Mouse (Mus musculus): Measurements from ENCODE around the gene Tnfrsf9. TPM values are rescaled to one million over a fixed set of nuclear protein-coding genes. Genes with fewer than 3 reads are reported as not detected.

The Tnfrsf9 gene
- total and polyA plus RNA-seq, 3 experiments, result 0.14 TPM; not detected in 2

- H3K79me2 ChIP-seq (ENCODE audit: control insufficient read depth, insufficient read depth, low read length, poor library complexity), result no peaks in the 10 kb centered on the region
- H3K27me3 ChIP-seq (ENCODE audit: control insufficient read depth in 1 of 2, insufficient read depth in 2 of 2, low read length in 2 of 2), result no peaks in the 10 kb centered on the region
- no peak overlapping the region for H3K27ac ChIP-seq (ENCODE audit: control insufficient read depth, low read depth, low read length)
- H3K9me3 ChIP-seq (replicated peaks; ENCODE audit: insufficient read depth, low read length), result no peaks in the 10 kb centered on the region
- DNase-seq (ENCODE audit: low read depth, low spot score), result peak; percentile 86
- H3K36me3 ChIP-seq (ENCODE audit: control insufficient read depth in 1 of 2, insufficient read depth in 2 of 2, low read length in 2 of 2), result peaks cover 0 to 6% of the 10 kb centered on the region in 2 experiments; a peak in 2 of 4 replicates
- TF ChIP-seq MAZ (IDR thresholded peaks at IDR 0.05; ENCODE audit: low read depth, low read length) (peak; percentile 78; the same call in 1 of the 2 replicates), POLR2A (IDR thresholded peaks at IDR 0.05; ENCODE audit: control insufficient read depth in 1 of 2, insufficient read depth in 1 of 2, low read depth in 1 of 2, low read length in 2 of 2, poor library complexity in 1 of 2) (peak in 1 of 2 experiments; percentile 35; a peak in 1 of 4 replicates), BHLHE40 (IDR thresholded peaks at IDR 0.05; ENCODE audit: borderline replicate concordance, low read depth, low read length) (0 out of 2 replicates have a peak, but pooled peaks have one; percentile 16), CTCF (IDR thresholded peaks at IDR 0.05 in 2 of 3, conservative IDR thresholded peaks at IDR 0.05 in 1 of 3; ENCODE audit: control insufficient read depth in 1 of 3, insufficient read depth in 1 of 3, low read depth in 2 of 3, low read length in 3 of 3, poor library complexity in 1 of 3, severe bottlenecking in 1 of 3) (peak; percentile 78 to 97 (median 90)), E2F4 (IDR thresholded peaks at IDR 0.05; ENCODE audit: borderline replicate concordance, low read depth, low read length) (no peak), RAD21 (IDR thresholded peaks at IDR 0.05; ENCODE audit: low read depth, low read length) (peak; percentile 41), ZNF384 (IDR thresholded peaks at IDR 0.05; ENCODE audit: low read depth, low read length) (no peak), SMC3 (IDR thresholded peaks at IDR 0.05; ENCODE audit: low read depth, low read length) (peak; percentile 56), ZC3H11A (IDR thresholded peaks at IDR 0.05; ENCODE audit: low read depth, low read length) (0 out of 2 replicates have a peak, but pooled peaks have one; percentile 3)
- H3K4me3 ChIP-seq (ENCODE audit: control insufficient read depth in 1 of 2, insufficient read depth in 1 of 2, low read depth in 2 of 2, low read length in 2 of 2), result no peak overlapping the region
- H3K9ac ChIP-seq (ENCODE audit: control insufficient read depth, low read depth, low read length, poor library complexity, severe bottlenecking), result no peak overlapping the region
- H3K4me1 ChIP-seq (ENCODE audit: control insufficient read depth in 1 of 2, insufficient read depth in 2 of 2, low read length in 2 of 2), result no peaks in the 10 kb centered on the region
These were observed 12.7 kb upstream of the Tnfrsf9 start for GRCm38 (mm10) chr4:150901651-150902050.

GRCm38 (mm10) chr4:150902062-150902461, 12.3 kb upstream of the Tnfrsf9 start:
- H3K9ac ChIP-seq (ENCODE audit: control insufficient read depth, low read depth, low read length, poor library complexity, severe bottlenecking), result no peak overlapping the region
- no peak overlapping the region for H3K27ac ChIP-seq (ENCODE audit: control insufficient read depth, low read depth, low read length)
- DNase-seq (ENCODE audit: low read depth, low spot score), result no peak
- no peak for TF ChIP-seq TCF12 (IDR thresholded peaks at IDR 0.05; ENCODE audit: low read depth, low read length)
- no peak for TF ChIP-seq USF2 (IDR thresholded peaks at IDR 0.05; ENCODE audit: borderline replicate concordance in 1 of 2, insufficient read depth in 1 of 2, low read depth in 1 of 2, low read length in 2 of 2)
- no peak for TF ChIP-seq MYB (IDR thresholded peaks at IDR 0.05; ENCODE audit: low read depth, low read length)
- no peak for TF ChIP-seq MAX (IDR thresholded peaks at IDR 0.05; ENCODE audit: low read length)
- TF ChIP-seq POLR2AphosphoS5 (IDR thresholded peaks at IDR 0.05; ENCODE audit: borderline replicate concordance, low read depth, low read length), result no peak
- TF ChIP-seq BHLHE40 (IDR thresholded peaks at IDR 0.05; ENCODE audit: borderline replicate concordance, low read depth, low read length), result no peak
- no peak for TF ChIP-seq CHD2 (IDR thresholded peaks at IDR 0.05; ENCODE audit: low read length)
- TF ChIP-seq POLR2A (IDR thresholded peaks at IDR 0.05; ENCODE audit: control insufficient read depth in 1 of 2, insufficient read depth in 1 of 2, low read depth in 1 of 2, low read length in 2 of 2, poor library complexity in 1 of 2), result no peak
- no peak for TF ChIP-seq POLR2AphosphoS2 (IDR thresholded peaks at IDR 0.05; ENCODE audit: low read length)
- no peak for TF ChIP-seq SMC3 (IDR thresholded peaks at IDR 0.05; ENCODE audit: low read depth, low read length)
- TF ChIP-seq ZC3H11A (IDR thresholded peaks at IDR 0.05; ENCODE audit: low read depth, low read length), result no peak
- TF ChIP-seq UBTF (IDR thresholded peaks at IDR 0.05; ENCODE audit: borderline replicate concordance, insufficient read depth, low read depth, low read length), result no peak
- no peaks in the 10 kb centered on the region for H3K9me3 ChIP-seq (replicated peaks; ENCODE audit: insufficient read depth, low read length)
- no peak overlapping the region for H3K4me3 ChIP-seq (ENCODE audit: control insufficient read depth in 1 of 2, insufficient read depth in 1 of 2, low read depth in 2 of 2, low read length in 2 of 2)
- H3K27me3 ChIP-seq (ENCODE audit: control insufficient read depth in 1 of 2, insufficient read depth in 2 of 2, low read length in 2 of 2), result no peaks in the 10 kb centered on the region
- H3K4me1 ChIP-seq (ENCODE audit: control insufficient read depth in 1 of 2, insufficient read depth in 2 of 2, low read length in 2 of 2), result no peaks in the 10 kb centered on the region
- peaks cover 0 to 7% of the 10 kb centered on the region in 2 experiments; a peak in 2 of 4 replicates for H3K36me3 ChIP-seq (ENCODE audit: control insufficient read depth in 1 of 2, insufficient read depth in 2 of 2, low read length in 2 of 2)
- no peaks in the 10 kb centered on the region; the same call in 1 of the 2 replicates for H3K79me2 ChIP-seq (ENCODE audit: control insufficient read depth, insufficient read depth, low read length, poor library complexity)
